Mouse (Mus musculus): ENCODE results near the gene Myh14.
A peak's percentile ranks its signal among the peaks of the same experiment; 100 is the strongest.

Gene Myh14

DNA sequence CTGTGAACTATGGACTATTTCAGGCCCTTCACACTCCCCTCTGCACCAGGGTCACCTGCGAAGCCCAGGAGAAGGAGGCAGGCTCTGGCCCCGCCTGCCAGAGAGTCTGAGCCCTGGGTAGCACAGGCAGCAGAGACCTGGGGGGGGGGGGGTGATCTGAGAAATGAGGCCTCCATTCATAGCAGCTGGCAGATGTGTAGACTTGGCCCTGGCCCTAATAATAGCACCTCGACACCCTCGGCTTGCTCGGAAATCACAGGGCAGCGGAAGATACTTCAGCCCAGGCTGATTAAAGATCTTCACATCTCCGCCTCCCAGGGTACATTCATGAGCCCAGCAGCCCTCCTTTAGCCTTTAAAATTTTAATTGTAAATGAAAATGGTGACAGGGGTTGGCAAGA is 58.5 kb downstream of the Myh14 start:
- H3K4me3 ChIP-seq (replicated peaks; ENCODE audit: low read length) = no peak overlapping the region
- H3K9me3 ChIP-seq (ENCODE audit: low read length) = 0 out of 2 replicates have a peak, but pooled peaks cover 3% of the 10 kb centered on the region
- peaks cover 4% of the 10 kb centered on the region for H3K27me3 ChIP-seq (ENCODE audit: insufficient read depth, low read length)
- peaks cover 33% of the 10 kb centered on the region for H3K36me3 ChIP-seq (ENCODE audit: insufficient read depth, low read length)
- peaks cover 86% of the 10 kb centered on the region for H3K4me1 ChIP-seq (replicated peaks; ENCODE audit: low read depth, low read length)
- TF ChIP-seq POU5F1 (IDR thresholded peaks at IDR 0.05; ENCODE audit: borderline replicate concordance, low read length) (no peak), NANOG (IDR thresholded peaks at IDR 0.05; ENCODE audit: borderline replicate concordance, low read length) (no peak), CTCF (conservative IDR thresholded peaks at IDR 0.05; ENCODE audit: low read length) (no peak)

DNA sequence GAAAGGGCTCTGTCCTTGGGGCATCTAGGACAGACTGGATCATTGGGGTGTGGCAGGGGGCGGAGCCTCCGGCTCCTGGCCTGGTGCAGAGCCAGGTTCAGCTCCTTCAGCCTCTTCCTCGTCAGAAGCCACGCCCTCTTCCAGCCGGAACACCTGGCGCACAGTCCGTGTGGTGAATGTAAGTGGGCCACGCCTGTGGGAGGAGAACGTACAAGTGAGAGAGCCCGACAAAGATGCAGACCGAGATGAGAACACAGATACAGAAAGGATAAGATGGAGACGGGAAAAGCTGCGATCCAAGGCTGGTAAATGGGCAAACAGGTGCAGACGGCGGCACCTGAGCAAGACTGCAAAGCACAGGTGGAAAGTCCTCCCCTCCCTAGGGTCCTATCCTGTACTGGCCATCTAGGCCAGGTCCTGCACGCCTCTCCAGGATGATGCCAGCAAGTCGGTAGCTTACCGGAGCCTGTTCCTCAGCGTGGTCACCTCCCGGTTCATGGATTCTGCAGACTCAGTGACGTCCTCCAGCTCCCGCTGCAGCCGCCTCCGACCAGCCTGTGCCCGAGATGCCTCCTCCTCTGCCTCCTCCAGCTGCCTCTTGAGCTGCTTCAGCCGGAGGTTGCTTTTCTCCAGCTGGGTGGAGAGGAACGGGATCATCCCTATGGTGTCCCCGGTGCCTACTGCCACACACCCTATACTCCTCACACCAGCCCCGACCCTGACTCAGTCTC is 64.3 kb downstream of the Myh14 start:
- Histone ChIP-seq H3K36me3 (ENCODE audit: insufficient read depth, low read length) (peaks cover 30% of the 10 kb centered on the region), H3K4me3 (replicated peaks; ENCODE audit: low read length) (peak overlapping the region; percentile 81), H3K27me3 (ENCODE audit: insufficient read depth, low read length) (no peaks in the 10 kb centered on the region), H3K9me3 (ENCODE audit: low read length) (no peaks in the 10 kb centered on the region), H3K4me1 (replicated peaks; ENCODE audit: low read depth, low read length) (peaks cover 89% of the 10 kb centered on the region)
- no peak for TF ChIP-seq POU5F1 (IDR thresholded peaks at IDR 0.05; ENCODE audit: borderline replicate concordance, low read length)
- no peak for TF ChIP-seq CTCF (conservative IDR thresholded peaks at IDR 0.05; ENCODE audit: low read length)
- no peak for TF ChIP-seq NANOG (IDR thresholded peaks at IDR 0.05; ENCODE audit: borderline replicate concordance, low read length)

- peak overlapping the region; percentile 81 for H3K4me3 ChIP-seq (replicated peaks; ENCODE audit: low read length)
- peaks cover 29% of the 10 kb centered on the region for H3K36me3 ChIP-seq (ENCODE audit: insufficient read depth, low read length)
- H3K4me1 ChIP-seq (replicated peaks; ENCODE audit: low read depth, low read length) = peaks cover 89% of the 10 kb centered on the region
- H3K9me3 ChIP-seq (ENCODE audit: low read length) = no peaks in the 10 kb centered on the region
- TF ChIP-seq CTCF (conservative IDR thresholded peaks at IDR 0.05; ENCODE audit: low read length) (no peak), NANOG (IDR thresholded peaks at IDR 0.05; ENCODE audit: borderline replicate concordance, low read length) (no peak), POU5F1 (IDR thresholded peaks at IDR 0.05; ENCODE audit: borderline replicate concordance, low read length) (no peak)
- H3K27me3 ChIP-seq (ENCODE audit: insufficient read depth, low read length) = no peaks in the 10 kb centered on the region
Measured at GRCm38 (mm10) chr7:44605436-44605835, 65.2 kb downstream of the Myh14 start.

GRCm38 (mm10) chr7:44604619-44605018 is 66.0 kb downstream of the Myh14 start:
- H3K9me3 ChIP-seq (ENCODE audit: low read length) = no peaks in the 10 kb centered on the region
- no peaks in the 10 kb centered on the region for H3K27me3 ChIP-seq (ENCODE audit: insufficient read depth, low read length)
- no peak for TF ChIP-seq CTCF (conservative IDR thresholded peaks at IDR 0.05; ENCODE audit: low read length)
- TF ChIP-seq POU5F1 (IDR thresholded peaks at IDR 0.05; ENCODE audit: borderline replicate concordance, low read length) = no peak
- TF ChIP-seq NANOG (IDR thresholded peaks at IDR 0.05; ENCODE audit: borderline replicate concordance, low read length) = no peak
- H3K4me1 ChIP-seq (replicated peaks; ENCODE audit: low read depth, low read length) = peaks cover 90% of the 10 kb centered on the region
- peaks cover 34% of the 10 kb centered on the region for H3K36me3 ChIP-seq (ENCODE audit: insufficient read depth, low read length)
- H3K4me3 ChIP-seq (replicated peaks; ENCODE audit: low read length) = peak overlapping the region; percentile 81

GRCm38 (mm10) chr7:44604139-44604606 is 66.5 kb downstream of the Myh14 start:
- Histone ChIP-seq H3K4me3 (replicated peaks; ENCODE audit: low read length) (peak overlapping the region; percentile 81), H3K27me3 (ENCODE audit: insufficient read depth, low read length) (no peaks in the 10 kb centered on the region), H3K9me3 (ENCODE audit: low read length) (no peaks in the 10 kb centered on the region), H3K4me1 (replicated peaks; ENCODE audit: low read depth, low read length) (peaks cover 90% of the 10 kb centered on the region), H3K36me3 (ENCODE audit: insufficient read depth, low read length) (peaks cover 37% of the 10 kb centered on the region)
- TF ChIP-seq NANOG (IDR thresholded peaks at IDR 0.05; ENCODE audit: borderline replicate concordance, low read length) (no peak), POU5F1 (IDR thresholded peaks at IDR 0.05; ENCODE audit: borderline replicate concordance, low read length) (no peak), CTCF (conservative IDR thresholded peaks at IDR 0.05; ENCODE audit: low read length) (no peak)

DNA sequence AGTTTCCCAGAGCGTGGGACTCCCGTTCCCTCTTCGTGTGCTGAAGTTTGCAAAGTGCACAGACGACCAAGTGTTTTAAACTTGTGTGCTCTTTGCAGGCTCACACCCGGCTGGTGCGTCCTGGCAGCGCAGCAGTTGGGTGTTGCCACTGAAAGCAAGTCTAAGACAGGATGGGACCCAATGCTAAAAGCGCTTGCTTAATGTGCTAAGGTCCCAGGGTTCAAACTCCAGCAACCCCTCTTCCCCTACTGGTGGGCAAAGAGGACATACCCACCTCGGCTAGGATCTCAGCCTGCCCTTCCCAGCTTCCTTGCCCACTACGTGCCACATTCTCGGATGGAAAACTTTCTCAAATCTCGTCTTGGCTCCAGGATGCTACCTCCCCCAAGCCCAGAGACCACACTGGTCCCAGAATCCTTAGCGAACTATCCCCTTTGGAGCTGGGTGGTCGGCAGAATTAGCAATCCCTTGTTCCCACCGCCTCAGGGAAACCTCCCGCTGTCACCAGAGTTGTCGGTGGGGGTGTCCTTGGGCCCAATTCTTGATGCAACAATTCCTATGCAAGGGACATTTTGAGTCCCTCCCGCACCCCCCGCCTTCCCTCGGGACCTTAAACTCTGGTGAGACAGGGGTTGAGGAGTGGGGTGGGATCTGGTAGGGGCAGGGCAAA is 67.3 kb downstream of the Myh14 start:
- Histone ChIP-seq H3K9me3 (ENCODE audit: low read length) (no peaks in the 10 kb centered on the region), H3K4me1 (replicated peaks; ENCODE audit: low read depth, low read length) (peaks cover 90% of the 10 kb centered on the region), H3K27me3 (ENCODE audit: insufficient read depth, low read length) (no peaks in the 10 kb centered on the region), H3K36me3 (ENCODE audit: insufficient read depth, low read length) (peaks cover 38% of the 10 kb centered on the region), H3K4me3 (replicated peaks; ENCODE audit: low read length) (peak overlapping the region; percentile 81)
- TF ChIP-seq CTCF (conservative IDR thresholded peaks at IDR 0.05; ENCODE audit: low read length) = no peak
- no peak for TF ChIP-seq POU5F1 (IDR thresholded peaks at IDR 0.05; ENCODE audit: borderline replicate concordance, low read length)
- no peak for TF ChIP-seq NANOG (IDR thresholded peaks at IDR 0.05; ENCODE audit: borderline replicate concordance, low read length)

DNA sequence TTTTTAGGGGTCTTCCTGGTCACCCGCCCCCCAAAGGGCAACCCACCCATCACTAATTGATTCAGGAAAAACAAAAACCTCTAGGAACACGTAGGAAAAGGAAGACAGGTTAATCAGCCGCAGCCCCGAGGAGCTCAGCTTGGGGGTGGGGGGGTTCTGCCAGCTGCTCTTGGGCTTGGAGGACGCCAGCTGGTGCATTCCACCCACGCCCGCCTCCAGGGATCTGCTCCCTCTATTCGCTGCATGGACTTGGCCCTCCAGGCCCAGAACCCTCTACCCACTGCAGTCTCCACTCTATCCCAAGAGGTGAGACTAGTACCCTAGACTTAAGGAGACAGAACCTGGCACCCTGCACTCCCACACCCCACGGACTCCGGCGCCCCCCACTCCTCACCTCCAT is 68.2 kb downstream of the Myh14 start:
- H3K27me3 ChIP-seq (ENCODE audit: insufficient read depth, low read length) = no peaks in the 10 kb centered on the region
- H3K9me3 ChIP-seq (ENCODE audit: low read length) = no peaks in the 10 kb centered on the region
- H3K36me3 ChIP-seq (ENCODE audit: insufficient read depth, low read length) = peaks cover 38% of the 10 kb centered on the region
- TF ChIP-seq NANOG (IDR thresholded peaks at IDR 0.05; ENCODE audit: borderline replicate concordance, low read length) = no peak
- TF ChIP-seq POU5F1 (IDR thresholded peaks at IDR 0.05; ENCODE audit: borderline replicate concordance, low read length) = no peak
- TF ChIP-seq CTCF (conservative IDR thresholded peaks at IDR 0.05; ENCODE audit: low read length) = no peak
- peak overlapping the region; percentile 81 for H3K4me3 ChIP-seq (replicated peaks; ENCODE audit: low read length)
- peaks cover 90% of the 10 kb centered on the region for H3K4me1 ChIP-seq (replicated peaks; ENCODE audit: low read depth, low read length)

GRCm38 (mm10) chr7:44601646-44602045 is 69.0 kb downstream of the Myh14 start:
- peaks cover 44% of the 10 kb centered on the region for H3K36me3 ChIP-seq (ENCODE audit: insufficient read depth, low read length)
- H3K4me1 ChIP-seq (replicated peaks; ENCODE audit: low read depth, low read length) = peaks cover 90% of the 10 kb centered on the region
- TF ChIP-seq POU5F1 (IDR thresholded peaks at IDR 0.05; ENCODE audit: borderline replicate concordance, low read length) (no peak), CTCF (conservative IDR thresholded peaks at IDR 0.05; ENCODE audit: low read length) (no peak), NANOG (IDR thresholded peaks at IDR 0.05; ENCODE audit: borderline replicate concordance, low read length) (no peak)
- peak overlapping the region; percentile 81 for H3K4me3 ChIP-seq (replicated peaks; ENCODE audit: low read length)
- no peaks in the 10 kb centered on the region for H3K27me3 ChIP-seq (ENCODE audit: insufficient read depth, low read length)
- no peaks in the 10 kb centered on the region for H3K9me3 ChIP-seq (ENCODE audit: low read length)

Measured in E14TG2a.4 (cell line).